Mouse (Mus musculus): Measurements from ENCODE around the gene Elavl1. TPM values are rescaled to one million over a fixed set of nuclear protein-coding genes. Genes with fewer than 3 reads are reported as not detected.
A peak's percentile ranks its signal among the peaks of the same experiment; 100 is the strongest.

Gene Elavl1
- polyA plus RNA-seq, 1 experiment: 35.6 TPM

GRCm38 (mm10) chr8:4313254-4314124, 11.7 kb downstream of the Elavl1 start:
- H3K27ac ChIP-seq (ENCODE audit: insufficient read depth, low read length): peak overlapping the region; percentile 42; the same call in 1 of the 2 replicates
- H3K4me1 ChIP-seq (ENCODE audit: control insufficient read depth, insufficient read depth, low read length): peaks cover 1% of the 10 kb centered on the region; the same call in 1 of the 2 replicates
- TF ChIP-seq CTCF (IDR thresholded peaks at IDR 0.05; ENCODE audit: extremely low read depth, insufficient read depth, low read length) (no peak), POLR2A (IDR thresholded peaks at IDR 0.05; ENCODE audit: extremely low read depth, insufficient read depth, low read length) (no peak)
- H3K4me3 ChIP-seq (ENCODE audit: insufficient read depth, low read length): no peak overlapping the region

DNA sequence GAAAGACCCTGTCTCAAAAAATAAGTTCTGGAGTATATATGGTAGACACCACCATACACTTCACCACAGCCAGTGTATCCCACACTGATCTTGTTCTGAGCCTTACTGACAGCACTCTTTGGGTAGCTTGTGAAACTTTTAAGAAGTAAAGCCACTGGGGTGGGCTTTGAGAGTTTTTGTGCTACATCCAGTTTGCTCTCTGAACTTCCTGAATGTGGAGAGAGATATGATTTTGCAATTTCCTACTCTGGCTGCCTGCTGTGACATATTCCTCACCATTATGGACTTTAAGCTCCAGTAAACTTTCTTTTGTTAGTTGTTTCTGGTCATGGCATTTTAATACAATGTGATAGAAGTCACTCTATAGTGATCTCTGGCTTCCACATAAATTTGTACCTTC, 13.1 kb downstream of the Elavl1 start:
- Histone ChIP-seq H3K4me3 (ENCODE audit: insufficient read depth, low read length) (no peak overlapping the region), H3K4me1 (ENCODE audit: control insufficient read depth, insufficient read depth, low read length) (peaks cover 1% of the 10 kb centered on the region; the same call in 1 of the 2 replicates), H3K27ac (ENCODE audit: insufficient read depth, low read length) (no peak overlapping the region)
- no peak for TF ChIP-seq CTCF (IDR thresholded peaks at IDR 0.05; ENCODE audit: extremely low read depth, insufficient read depth, low read length)
- TF ChIP-seq POLR2A (IDR thresholded peaks at IDR 0.05; ENCODE audit: extremely low read depth, insufficient read depth, low read length): no peak

GRCm38 (mm10) chr8:4305838-4306237, 19.4 kb downstream of the Elavl1 start:
- TF ChIP-seq POLR2A (IDR thresholded peaks at IDR 0.05; ENCODE audit: extremely low read depth, insufficient read depth, low read length): no peak
- TF ChIP-seq CTCF (IDR thresholded peaks at IDR 0.05; ENCODE audit: extremely low read depth, insufficient read depth, low read length): no peak

DNA sequence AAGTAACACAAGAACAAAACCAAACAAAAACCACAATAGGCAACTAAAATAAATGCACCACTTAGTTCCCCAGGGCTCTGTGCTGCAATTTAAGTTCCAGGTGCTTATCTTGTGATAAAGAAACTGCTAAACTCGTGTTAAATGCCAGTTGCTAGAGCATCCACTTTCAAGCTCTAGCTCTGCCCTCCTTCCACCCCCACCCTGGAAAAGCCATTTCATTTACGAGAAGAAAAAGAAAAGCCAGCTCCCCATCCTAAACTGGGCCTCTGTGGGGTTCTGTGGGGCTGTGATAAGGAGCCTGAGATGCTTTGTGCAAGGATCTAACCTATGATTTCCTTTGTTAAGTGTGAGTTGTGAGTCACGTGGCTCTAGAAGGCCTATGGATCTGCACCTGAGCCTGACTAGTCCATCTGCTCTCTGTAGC, 21.1 kb downstream of the Elavl1 start:
- no peak overlapping the region for H3K4me3 ChIP-seq (ENCODE audit: insufficient read depth, low read length)
- TF ChIP-seq CTCF (IDR thresholded peaks at IDR 0.05; ENCODE audit: extremely low read depth, insufficient read depth, low read length): no peak
- no peak for TF ChIP-seq POLR2A (IDR thresholded peaks at IDR 0.05; ENCODE audit: extremely low read depth, insufficient read depth, low read length)
- no peaks in the 10 kb centered on the region for H3K4me1 ChIP-seq (ENCODE audit: control insufficient read depth, insufficient read depth, low read length)
- no peak overlapping the region for H3K27ac ChIP-seq (ENCODE audit: insufficient read depth, low read length)

More at GRCm38 (mm10) chr8:4305838-4306237, 19.4 kb downstream of the Elavl1 start:
- no peak overlapping the region for H3K27ac ChIP-seq (ENCODE audit: insufficient read depth, low read length)
- no peak overlapping the region for H3K4me3 ChIP-seq (ENCODE audit: insufficient read depth, low read length)
- no peaks in the 10 kb centered on the region for H3K4me1 ChIP-seq (ENCODE audit: control insufficient read depth, insufficient read depth, low read length)

DNA sequence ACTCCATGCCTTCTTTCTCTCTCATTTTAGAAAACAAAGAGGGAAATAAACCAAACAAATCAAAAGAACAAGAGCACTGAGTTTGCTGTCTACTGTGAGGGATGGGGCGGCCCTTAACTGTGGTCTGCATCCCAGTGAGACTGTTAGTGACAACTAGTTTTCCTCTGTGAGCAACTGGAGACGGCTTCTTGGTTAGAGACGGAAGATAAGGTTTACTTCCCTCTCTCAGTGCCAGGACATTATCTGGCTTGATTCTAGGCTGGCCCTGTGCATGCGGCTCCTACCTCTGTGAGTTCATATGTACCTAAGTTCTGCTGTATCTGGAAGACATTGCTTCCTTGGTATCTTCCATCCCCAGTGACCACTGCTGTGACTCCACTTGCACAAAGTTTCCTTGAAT, 27.4 kb downstream of the Elavl1 start:
- H3K4me1 ChIP-seq (ENCODE audit: control insufficient read depth, insufficient read depth, low read length): no peaks in the 10 kb centered on the region
- no peak overlapping the region for H3K4me3 ChIP-seq (ENCODE audit: insufficient read depth, low read length)
- TF ChIP-seq POLR2A (IDR thresholded peaks at IDR 0.05; ENCODE audit: extremely low read depth, insufficient read depth, low read length): no peak
- no peak for TF ChIP-seq CTCF (IDR thresholded peaks at IDR 0.05; ENCODE audit: extremely low read depth, insufficient read depth, low read length)
- no peak overlapping the region for H3K27ac ChIP-seq (ENCODE audit: insufficient read depth, low read length)

- no peaks in the 10 kb centered on the region for H3K4me1 ChIP-seq (ENCODE audit: control insufficient read depth, insufficient read depth, low read length)
- TF ChIP-seq CTCF (IDR thresholded peaks at IDR 0.05; ENCODE audit: extremely low read depth, insufficient read depth, low read length) (no peak), POLR2A (IDR thresholded peaks at IDR 0.05; ENCODE audit: extremely low read depth, insufficient read depth, low read length) (no peak)
- no peak overlapping the region for H3K4me3 ChIP-seq (ENCODE audit: insufficient read depth, low read length)
- no peak overlapping the region for H3K27ac ChIP-seq (ENCODE audit: insufficient read depth, low read length)
Measured at GRCm38 (mm10) chr8:4292738-4293137, 32.5 kb downstream of the Elavl1 start.

- Histone ChIP-seq H3K4me3 (ENCODE audit: insufficient read depth, low read length) (peak overlapping the region; percentile 43), H3K27ac (ENCODE audit: insufficient read depth, low read length) (0 out of 2 replicates have a peak overlapping the region, but pooled peaks have one; percentile 16), H3K4me1 (ENCODE audit: control insufficient read depth, insufficient read depth, low read length) (peaks cover 2% of the 10 kb centered on the region; the same call in 1 of the 2 replicates)
- no peak for TF ChIP-seq CTCF (IDR thresholded peaks at IDR 0.05; ENCODE audit: extremely low read depth, insufficient read depth, low read length)
- 0 out of 2 replicates have a peak, but pooled peaks have one; percentile 5 for TF ChIP-seq POLR2A (IDR thresholded peaks at IDR 0.05; ENCODE audit: extremely low read depth, insufficient read depth, low read length)
Measured at GRCm38 (mm10) chr8:4276111-4276465, 49.1 kb downstream of the Elavl1 start.

- peaks cover 2% of the 10 kb centered on the region; the same call in 1 of the 2 replicates for H3K4me1 ChIP-seq (ENCODE audit: control insufficient read depth, insufficient read depth, low read length)
- 0 out of 2 replicates have a peak within 1 kb of the TSS, but pooled peaks have one; percentile 16 for H3K27ac ChIP-seq (ENCODE audit: insufficient read depth, low read length)
- TF ChIP-seq POLR2A (IDR thresholded peaks at IDR 0.05; ENCODE audit: extremely low read depth, insufficient read depth, low read length): peak; percentile 78
- no peak for TF ChIP-seq CTCF (IDR thresholded peaks at IDR 0.05; ENCODE audit: extremely low read depth, insufficient read depth, low read length)
- H3K4me3 ChIP-seq (ENCODE audit: insufficient read depth, low read length): peak within 1 kb of the TSS; percentile 43
Measured at GRCm38 (mm10) chr8:4275275-4276110, 49.7 kb downstream of the Elavl1 start, which contains the start of gene Timm44. Timm44 (minus strand) TSS chr8:4275913.

DNA sequence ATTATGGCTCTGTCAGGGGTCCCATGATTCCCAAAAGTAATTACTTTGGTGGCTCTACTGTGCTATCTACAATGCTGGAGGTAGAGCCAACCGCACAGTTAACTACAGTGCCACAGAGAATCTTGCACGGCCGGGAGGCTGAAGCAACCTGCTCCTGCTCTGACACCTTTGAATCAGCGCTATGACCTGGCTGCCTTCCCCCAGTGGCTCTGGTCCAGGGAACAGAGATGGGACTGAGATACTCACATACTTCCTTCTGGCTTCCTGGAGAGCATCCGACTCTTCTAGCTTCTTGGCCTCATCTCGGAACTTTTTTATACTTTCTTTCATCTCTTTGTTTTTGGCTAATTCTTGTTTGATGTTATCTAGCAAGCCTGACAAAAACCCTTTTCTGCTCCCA, 55.6 kb downstream of the Elavl1 start:
- H3K4me3 ChIP-seq (ENCODE audit: insufficient read depth, low read length): no peak overlapping the region
- H3K27ac ChIP-seq (ENCODE audit: insufficient read depth, low read length): no peak overlapping the region
- TF ChIP-seq POLR2A (IDR thresholded peaks at IDR 0.05; ENCODE audit: extremely low read depth, insufficient read depth, low read length): no peak
- no peak for TF ChIP-seq CTCF (IDR thresholded peaks at IDR 0.05; ENCODE audit: extremely low read depth, insufficient read depth, low read length)
- peaks cover 2% of the 10 kb centered on the region; the same call in 1 of the 2 replicates for H3K4me1 ChIP-seq (ENCODE audit: control insufficient read depth, insufficient read depth, low read length)
